Mouse (Mus musculus) lung, postnatal 10 days (tissue): ENCODE data around the gene Ncaph2.
A peak's percentile ranks its signal among the peaks of the same experiment; 100 is the strongest.

Experiments used
- DNase-seq: peaks from one replicate; pipeline ENCODE4 v3.0.0; 2021

The Ncaph2 gene

DNA sequence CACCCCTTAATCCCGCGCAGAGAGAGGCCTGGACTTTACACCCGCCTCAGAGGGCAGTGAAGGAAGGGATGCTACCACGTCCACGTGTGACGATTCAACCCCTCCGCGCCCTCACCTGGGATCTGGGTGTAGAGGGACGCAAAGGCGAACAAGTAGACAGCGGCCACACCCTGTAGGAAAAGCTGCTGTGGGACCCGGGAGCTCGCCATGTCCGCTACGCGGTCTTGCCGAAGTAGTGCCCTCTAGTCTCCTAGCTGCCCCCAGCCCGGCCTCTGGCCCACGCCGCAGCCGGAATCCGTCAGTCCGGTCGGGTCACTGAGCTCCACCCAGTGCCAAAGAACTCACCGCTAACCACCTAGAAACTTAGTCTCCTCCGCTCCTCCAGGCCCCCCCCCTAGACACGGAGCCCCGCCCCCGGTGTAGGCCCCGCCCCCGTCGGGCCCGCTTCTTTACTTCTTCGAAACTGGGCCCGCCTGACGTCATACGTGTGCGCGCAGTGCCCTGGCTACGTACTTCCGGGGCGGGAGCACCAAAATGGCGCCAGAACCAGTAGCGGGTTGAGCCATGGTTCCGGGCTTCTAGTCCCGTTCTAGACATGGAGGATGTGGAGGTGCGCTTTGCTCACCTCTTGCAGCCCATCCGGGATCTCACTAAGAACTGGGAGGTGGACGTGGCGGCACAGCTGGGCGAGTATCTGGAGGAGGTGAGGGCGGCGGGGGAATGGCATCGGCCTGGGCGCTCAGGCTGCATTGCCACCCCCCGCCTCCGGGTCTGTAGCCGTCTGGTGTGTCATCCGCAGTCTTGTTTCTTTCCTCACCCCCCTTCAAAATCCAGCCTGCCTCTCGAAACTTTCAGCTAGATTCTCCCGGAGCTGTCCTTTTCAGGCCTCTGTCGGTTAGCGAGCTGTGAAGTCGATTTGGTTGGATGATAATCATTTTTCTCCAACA is at the start of gene Ncaph2, which contains the start of gene Lmf2:
TSS of gene Ncaph2 (plus strand) at position 479 of the 947 bp plus-strand sequence.
TSS of gene Lmf2 (minus strand) at position 419 of the 947 bp plus-strand sequence.
- peak; percentile 97 for DNase-seq

DNA sequence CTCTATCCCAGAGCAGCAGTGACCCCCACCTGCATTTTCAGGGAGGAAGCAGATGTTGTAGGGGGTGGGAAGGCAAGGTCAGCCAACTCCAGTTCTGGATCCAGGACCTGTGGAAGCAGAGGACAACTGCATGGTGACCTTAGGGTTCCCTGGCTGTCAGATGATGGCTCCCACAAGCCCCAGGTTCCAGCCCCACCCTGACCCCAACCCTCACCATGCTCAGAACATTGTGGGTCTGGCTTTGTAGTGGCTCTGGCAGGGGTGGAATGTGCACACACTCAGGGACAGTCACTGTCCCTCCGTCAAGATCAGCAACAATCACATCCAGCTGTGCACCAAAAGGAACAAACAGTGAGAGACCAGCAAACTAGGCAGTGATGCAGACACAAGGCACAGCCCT is 49.6 kb upstream of the Ncaph2 start:
- DNase-seq, result no peak

DNA sequence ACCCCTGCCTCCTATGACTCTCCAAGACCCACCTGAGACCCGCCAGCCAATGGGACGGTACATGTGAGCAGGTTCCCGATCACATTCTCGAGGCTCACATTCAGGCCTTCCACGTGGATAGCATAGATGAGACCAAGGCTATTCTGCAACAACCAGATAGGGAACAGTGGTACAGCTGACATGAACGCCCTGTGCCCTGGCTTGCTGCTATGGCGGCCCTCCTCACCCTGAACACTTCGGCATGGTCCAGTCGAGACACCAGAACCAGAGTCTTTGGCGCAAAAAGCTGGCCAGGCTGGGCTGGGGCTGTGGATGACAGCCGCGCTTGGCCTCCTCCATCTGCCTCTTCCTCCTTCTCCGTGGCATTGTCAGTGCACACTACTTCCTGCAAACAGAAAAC is 48.1 kb upstream of the Ncaph2 start:
- no peak for DNase-seq

DNA sequence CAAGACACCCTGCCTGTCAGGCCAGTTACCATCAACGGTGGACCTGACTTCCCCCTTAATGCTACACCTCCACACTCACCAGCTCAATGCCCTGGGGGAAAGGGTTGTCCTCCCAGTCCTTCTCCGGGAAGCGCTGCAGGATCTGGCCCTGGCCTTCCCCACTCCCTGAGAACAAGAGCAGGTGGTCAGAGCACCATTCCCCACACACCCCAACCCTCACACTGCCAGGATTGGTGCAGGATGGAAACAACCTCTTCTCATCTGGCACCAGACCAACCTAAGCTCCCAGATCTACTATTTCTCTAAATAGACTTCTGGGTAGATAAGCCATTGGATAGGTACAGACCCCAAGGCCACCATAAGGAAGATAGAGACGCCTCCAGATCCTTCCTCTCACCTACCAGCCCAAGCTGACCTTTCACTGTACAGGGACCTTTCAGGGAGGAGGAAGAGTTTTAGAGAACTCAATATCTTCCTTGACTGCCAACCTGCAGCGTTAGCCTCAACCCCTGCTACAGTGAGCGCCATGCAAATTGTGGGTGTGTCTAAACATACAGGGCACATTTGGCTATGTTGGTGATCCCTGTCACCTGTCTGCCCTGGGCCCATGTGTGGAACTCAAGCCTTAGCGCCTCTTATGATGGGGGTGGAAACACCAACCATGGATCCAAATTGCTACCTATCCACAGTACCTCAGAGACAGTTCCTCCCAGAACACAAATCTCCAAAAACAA is 46.9 kb upstream of the Ncaph2 start:
- DNase-seq, result no peak

DNA sequence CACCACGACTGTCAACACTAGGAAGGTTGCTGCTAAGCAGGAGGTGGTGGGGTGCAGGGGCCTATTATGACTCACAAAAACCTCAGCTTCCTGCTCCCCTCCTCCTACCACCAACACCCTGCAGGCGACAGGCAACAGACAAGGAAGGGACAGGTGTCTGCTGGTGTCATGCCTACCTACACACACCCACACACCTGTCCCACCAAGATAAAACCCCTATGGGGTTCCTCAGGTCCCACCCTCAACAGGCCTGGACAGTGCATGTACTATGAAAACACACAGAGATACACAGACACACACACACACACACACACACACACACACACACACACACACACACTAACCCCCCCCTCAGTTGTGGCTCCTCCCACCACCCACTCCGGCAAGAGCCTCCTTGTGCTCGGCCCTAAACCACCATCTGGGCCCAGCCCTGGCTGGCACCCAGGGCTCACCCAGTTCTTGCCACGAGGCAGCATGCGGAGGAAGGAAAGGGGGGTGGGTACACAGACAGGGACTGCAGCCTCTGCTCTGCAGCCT is 45.5 kb upstream of the Ncaph2 start:
- DNase-seq, result peak; percentile 35

DNA sequence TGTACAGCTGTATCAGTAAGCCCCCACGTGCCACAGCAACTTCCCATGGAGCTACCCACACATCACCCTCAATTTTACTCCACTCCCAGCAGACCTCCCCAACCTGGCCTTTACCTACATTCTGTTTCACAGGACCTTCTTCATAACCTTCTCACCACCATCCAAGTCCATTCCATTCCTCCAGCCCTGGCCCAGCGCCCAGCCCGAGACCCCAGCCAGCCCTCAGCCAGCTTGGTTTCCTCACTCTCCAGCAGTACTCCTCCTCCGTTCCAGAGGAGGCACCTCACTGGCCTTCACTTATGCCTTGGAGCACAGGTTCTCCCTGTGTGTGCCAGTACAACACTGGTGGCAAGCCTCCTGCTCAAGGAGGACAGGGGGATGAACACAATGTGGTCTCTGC is 42.2 kb upstream of the Ncaph2 start:
- DNase-seq, result no peak

DNA sequence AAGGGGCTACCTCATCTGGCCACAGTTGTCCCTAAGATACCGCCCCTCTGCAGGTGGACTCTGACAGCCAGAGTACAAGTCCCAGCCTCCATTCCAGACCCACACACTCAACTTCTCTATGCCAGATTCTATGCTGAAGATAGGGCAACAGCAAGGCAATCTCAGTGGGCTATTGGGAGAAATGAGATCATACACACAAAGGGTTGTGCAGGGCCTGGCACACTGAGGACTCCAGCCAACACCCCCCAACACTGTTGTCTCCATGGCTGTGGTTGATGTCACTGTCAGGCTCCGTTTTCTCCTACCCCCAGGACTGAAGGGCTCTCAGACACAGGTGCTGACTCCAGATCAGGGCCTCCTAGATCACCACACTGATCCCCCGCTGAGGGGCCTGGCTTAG is 41.4 kb upstream of the Ncaph2 start:
- no peak for DNase-seq

DNA sequence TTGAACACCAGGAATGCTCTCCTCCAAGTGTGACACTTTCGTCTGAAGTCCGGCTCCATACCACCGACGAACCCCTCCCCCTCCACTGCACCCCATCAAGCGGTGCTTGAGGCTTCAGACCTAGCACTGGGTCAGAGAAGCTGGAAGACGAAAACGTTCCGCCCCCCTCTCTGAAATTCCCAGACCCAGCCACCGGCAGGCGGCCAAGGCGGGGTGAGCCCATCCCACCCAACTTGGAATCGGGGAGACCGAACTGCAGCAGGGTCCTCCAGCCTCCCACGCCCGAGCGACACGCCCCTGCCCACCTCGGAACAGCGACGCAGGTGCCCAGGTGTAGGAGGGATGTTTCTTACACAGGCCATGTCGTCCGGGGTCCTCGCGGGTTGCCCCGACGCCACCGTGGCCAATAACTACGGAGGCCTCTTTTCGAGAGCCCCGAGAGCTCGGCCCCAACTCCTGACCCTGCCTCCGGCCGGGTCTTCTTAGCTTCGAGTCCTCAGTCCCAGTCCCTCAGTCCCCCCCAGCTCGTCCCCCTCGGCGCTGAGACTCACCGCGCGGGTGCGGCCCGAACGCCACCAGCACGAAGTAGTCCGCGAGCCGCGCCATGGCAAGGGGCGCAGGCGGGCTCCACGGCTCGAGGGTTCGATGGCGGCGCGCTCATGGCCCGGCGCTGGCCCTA is 40.9 kb upstream of the Ncaph2 start:
- DNase-seq, result peak; percentile 60

DNA sequence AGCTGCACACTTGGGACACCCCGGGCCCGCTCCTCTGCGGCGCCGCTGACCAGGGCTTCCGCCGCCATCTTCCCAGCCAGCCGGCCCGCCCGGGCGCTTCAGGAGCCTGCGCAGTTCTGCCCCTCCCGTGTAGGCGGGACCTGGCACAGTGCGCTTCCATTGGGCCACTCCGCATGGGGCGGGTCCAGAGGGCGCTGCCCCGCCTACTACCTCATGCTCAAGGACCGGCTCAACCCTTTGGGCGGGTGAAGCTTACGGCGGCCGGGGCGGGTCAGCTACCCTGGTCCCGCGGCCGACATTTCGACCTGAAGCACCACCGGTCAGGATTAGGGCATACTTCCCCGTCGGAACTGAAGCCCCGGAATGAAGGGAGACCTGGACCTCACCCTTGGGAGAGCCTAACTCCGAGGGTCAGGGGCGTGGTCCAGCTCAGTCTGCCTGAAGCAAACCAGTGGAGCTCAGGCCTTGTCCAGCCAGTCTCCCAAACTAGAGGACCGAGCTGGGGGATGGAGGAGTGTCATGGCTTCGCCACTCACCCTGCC is 40.3 kb upstream of the Ncaph2 start, which contains the start of gene Sbf1:
TSS of gene Sbf1 (minus strand) at position 122 of the 542 bp plus-strand sequence.
- peak; percentile 100 for DNase-seq

DNA sequence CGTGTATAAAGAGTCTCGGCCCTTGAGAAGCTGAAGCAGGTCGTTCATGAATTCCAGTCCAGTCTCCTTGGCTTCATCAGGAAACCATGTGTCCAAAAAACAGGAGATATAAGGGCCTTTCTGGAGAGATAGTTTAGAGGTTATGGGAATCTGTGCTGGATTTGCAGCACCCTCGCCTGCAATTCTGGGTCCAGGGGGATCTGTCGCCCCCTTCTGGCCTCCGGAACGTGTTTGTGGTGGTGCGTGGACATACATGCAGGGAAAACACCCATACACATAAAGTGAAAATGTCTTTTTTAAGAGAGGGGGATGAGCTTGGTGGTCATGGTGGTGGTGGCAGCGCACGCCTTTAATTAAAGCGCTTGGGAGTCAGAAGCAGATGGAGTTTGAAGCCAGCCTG is 39.4 kb upstream of the Ncaph2 start:
- peak; percentile 28 for DNase-seq

DNA sequence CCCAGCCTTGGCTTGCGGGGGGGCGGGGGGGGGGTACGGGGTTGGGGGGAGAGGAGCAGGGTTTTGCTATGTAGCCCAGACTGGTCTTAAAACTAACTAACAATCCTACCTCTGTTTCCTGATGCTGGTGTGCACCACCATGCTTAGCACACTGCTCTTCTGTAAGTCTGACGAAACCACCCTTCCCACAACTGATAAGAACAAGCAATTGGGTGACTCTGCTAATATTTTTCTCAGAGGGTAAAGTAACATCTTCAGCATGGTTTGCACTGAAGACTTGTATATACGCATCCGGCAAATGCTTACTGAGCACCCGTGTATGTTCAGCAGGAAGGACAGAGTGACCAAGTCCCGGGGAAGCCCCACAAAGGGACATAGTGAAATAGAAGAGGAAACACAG is 34.3 kb upstream of the Ncaph2 start:
- DNase-seq, result no peak

DNA sequence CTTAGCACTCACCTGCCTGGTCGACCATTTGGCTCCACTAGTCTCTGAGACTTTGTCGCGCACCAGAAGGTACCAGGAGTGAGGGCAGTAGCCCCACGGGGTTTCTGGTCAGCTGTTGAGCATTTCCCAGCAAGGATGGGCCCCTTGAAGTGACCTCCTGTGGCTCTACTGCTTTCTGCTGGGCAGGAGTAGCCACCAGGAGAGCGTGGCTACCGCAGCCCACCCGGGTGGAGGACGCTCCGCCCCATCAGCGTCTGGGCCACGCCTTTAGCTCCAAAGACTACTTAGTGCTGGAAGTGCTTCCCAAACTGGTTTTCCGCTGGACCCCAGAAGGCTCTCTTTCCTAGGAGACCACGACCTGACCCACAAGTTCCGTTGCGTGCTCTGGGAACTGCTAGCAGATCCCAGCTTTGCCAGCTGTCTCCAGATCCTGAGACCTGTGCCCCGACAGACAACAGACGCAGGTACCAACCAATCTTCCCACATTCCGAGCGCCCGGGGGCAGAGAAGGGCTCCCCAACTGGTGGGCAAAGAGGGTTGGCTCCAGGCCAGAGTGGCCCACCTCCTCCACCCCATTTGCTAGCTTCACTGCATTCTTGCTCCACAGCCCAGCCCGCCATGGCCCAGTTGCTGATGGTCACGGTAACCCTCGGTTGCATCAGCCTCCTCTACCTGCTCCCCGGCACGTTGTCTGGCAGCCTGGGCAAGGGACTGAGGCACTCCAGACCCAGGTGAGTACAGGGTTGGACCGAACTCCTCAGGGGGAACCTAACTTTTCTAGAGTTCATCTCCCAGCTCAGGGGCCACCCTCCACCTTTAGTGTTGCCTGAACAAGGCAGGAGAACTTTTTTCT is 32.6 kb upstream of the Ncaph2 start, which contains the start of gene Adm2:
TSS of gene Adm2 (plus strand) at position 51 of the 853 bp plus-strand sequence.
- no peak for DNase-seq

DNA sequence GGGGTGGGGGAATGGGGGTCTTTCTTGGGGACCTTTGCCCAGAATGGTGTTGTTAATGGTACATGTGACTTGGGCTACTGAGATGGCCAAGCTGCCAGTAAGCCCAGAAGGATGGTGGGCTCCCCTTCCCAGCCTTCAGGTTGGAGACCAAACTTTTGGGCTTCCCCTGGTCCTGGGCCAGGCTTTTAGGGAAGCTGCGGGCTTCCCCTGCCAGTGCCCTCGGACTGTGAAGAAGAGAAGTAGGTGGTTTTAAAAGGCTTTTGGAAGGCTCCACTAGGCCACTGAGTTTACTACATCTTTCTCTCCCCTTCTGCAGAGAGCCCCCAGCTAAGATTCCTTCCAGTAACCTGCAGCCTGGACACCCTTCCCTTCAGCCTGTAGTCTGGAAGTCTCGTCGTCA is 31.9 kb upstream of the Ncaph2 start:
- DNase-seq, result no peak

DNA sequence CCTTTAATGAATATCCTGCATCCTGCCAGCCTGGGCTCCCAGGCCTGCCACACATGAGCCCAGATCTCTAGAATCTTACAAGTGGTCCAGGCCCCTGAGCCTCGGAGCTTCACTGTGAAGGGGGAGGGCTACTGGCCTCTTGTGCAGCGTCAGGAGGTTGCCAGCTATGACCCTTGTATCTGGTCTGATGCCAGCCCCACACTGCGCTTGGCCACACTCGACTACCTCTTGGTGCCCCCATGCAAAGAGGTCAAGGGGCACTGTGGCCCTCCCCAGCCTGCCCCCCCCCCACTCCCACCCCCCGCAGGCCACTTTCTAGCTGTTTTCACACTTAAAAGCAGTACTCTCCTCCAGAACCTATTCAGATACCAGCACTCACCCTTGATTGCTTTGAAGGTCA is 29.1 kb upstream of the Ncaph2 start:
- DNase-seq, result no peak

DNA sequence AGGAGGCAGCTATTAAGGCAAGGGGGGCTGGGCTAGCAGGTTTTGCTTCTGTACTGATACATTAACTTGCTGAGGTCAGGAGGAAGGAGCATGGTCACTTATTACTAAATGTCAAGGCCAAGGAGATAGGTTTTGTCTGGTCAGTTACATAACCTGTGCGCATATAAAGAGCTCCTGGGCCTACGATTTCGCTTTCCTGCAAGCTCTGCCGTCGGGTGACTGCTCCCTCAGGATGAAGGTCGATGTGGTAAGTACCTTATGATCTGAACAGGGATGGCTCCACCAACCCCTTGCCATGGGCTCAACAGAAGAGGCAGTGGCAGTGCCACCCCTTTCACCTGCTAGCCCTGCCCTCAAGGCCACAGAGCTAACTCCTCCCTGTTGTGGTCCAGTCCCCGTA is 21.2 kb upstream of the Ncaph2 start, which contains the start of gene Miox:
TSS of gene Miox (plus strand) at position 128 of the 400 bp plus-strand sequence.
- DNase-seq, result no peak

DNA sequence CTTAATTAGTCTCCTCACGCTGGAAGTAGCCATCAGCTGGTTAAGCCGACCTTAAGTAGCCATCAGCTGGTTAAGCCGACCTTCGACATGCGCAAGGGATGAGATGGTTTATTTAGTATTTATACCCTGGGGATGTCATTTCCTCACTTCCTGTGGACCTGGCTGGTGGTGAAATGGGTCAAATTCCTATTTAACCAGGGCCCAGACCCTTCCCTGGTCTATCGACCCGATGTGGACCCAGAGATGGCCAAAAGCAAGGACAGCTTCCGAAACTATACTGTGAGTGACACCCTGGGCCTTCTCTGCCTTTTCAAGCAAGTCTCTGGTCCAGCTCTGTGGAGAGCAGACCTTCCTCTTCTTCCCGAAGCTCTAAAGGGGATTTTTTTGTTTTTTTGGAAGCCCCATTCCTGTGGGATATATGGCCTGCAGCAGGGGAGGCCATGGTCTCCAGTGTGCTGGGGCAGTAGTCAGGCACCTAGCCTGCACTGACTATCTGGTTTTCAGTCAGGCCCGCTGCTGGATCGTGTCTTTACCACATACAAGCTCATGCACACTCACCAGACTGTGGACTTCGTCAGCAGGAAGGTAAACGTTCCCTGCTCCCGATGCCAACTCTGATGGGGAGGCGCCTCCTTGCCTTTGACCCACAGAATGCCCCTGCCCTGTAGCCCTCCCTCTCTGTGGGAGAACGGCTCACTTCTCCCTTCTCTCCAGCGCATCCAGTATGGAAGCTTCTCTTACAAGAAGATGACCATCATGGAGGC is 20.6 kb upstream of the Ncaph2 start:
- no peak for DNase-seq

DNA sequence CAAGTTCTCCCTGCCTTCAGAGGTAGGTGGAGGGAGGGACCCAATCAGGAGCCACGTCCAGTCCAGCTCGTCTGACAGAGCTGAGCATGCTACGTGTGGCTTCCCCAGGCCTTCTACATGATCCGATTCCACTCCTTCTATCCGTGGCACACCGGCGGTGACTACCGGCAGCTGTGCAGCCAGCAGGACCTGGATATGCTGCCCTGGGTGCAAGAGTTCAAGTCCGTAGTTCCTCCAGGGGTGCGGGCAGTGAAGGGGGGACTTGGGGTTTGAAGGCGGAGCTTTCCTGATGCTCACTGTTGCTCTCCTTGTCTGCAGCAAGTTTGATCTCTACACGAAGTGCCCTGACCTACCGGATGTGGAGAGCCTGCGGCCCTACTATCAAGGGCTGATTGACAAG is 19.1 kb upstream of the Ncaph2 start:
- no peak for DNase-seq

DNA sequence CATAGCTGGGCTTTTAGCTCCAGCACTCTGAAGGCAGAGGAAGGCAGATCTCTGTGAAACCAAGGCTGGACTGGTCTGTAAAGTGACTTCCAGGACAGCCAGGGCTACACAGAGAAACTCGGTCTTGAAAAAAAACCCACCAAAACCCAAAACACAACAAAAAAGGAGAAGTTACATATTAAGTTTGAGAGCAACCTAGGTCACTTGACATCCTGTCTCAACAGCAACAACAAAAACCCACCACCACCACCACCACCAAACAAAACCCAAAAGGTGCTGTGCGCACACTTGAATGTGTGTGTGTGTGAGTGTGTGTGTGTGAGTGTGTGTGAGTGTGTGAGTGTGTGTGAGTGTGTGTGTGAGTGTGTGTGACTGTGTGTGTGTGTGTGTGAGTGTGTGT is 15.8 kb upstream of the Ncaph2 start:
- no peak for DNase-seq

DNA sequence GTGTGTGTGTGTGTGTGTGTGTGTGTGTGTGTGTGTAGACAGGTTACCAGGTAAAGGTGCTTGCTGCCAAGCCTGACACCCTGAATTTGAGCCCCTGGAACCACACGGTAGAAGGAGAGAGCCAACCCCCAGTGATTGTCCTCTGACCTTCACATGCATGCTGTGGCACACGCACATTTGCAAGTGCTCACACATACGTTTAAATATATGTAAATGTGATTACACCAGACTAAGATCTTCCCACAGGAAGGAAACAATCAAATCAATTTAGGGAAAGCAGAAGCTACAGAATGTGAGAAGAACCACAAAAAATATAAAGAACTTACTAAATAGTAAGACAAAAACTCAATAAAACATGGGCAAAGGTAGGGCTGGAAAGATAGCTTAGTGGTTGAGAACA is 15.4 kb upstream of the Ncaph2 start:
- no peak for DNase-seq

DNA sequence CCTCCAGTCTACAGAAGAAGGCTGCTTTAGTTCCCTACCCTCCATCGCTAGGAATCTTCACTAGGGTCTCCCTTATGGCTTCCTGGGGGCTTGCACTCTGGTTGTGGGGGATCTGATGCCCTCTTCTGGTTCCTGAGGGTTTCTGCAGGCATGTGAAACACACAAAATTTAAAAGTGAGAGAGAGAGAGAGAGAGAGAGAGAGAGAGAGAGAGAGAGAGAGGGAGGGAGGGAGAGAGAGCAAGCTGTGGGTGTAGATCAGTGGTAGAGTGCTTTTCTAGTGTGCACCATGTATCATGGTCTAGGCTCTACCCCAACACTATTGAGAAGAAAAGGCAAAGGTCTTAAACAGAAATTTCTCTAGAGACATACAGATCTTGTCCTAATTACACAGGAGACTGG is 13.8 kb upstream of the Ncaph2 start:
- DNase-seq, result no peak

DNA sequence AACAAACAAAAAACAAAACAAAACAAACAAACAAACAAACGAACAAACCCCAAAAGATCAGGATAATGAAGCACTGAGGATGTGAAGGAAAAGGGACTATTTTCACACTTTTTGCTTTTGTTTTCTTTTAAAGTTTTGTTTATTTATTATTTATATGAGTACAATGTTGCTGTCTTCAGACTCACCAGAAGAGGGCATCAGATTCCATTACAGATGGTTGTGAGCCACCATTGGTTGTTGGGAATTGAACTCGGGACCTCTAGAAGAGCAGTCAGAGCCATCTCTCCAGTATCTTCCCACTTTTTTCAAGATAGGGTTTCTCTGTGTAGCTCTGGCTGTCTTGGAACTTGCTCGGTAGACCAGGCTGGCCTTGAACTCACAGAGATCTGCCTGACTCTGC is 12.2 kb upstream of the Ncaph2 start:
- no peak for DNase-seq
